Mouse (Mus musculus): ENCODE results near the gene Impg1. TPM values are rescaled to one million over a fixed set of nuclear protein-coding genes. Genes with fewer than 3 reads are reported as not detected.

The Impg1 gene
- polyA plus RNA-seq, 1 experiment from 2014 or later, result 0.09 TPM

GRCm38 (mm10) chr9:80277770-80278169, 187.5 kb downstream of the Impg1 start:
- H3K9ac ChIP-seq (ENCODE audit: low read length), result no peak overlapping the region
- H3K4me2 ChIP-seq (ENCODE audit: low read depth, low read length), result no peak overlapping the region
- H3K27ac ChIP-seq (ENCODE audit: low read length), result no peak overlapping the region
- WGBS, result 87% methylated on average over 6 of the region's 6 CpGs
- no peaks in the 10 kb centered on the region for H3K9me3 ChIP-seq (replicated peaks; ENCODE audit: control insufficient read depth, low read length)
- H3K36me3 ChIP-seq (ENCODE audit: control insufficient read depth, insufficient read depth, low read length), result peaks cover 20% of the 10 kb centered on the region; the same call in 1 of the 2 replicates
- no peak for ATAC-seq (ENCODE audit: insufficient read depth, low FRiP score)
- H3K4me1 ChIP-seq (ENCODE audit: control insufficient read depth, insufficient read depth, low read length), result peaks cover 2% of the 10 kb centered on the region; the same call in 1 of the 2 replicates
- H3K4me3 ChIP-seq (replicated peaks; ENCODE audit: low read length), result no peak overlapping the region
- H3K27me3 ChIP-seq (ENCODE audit: control insufficient read depth, insufficient read depth, low read length), result no peaks in the 10 kb centered on the region

- Histone ChIP-seq H3K4me1 (ENCODE audit: control insufficient read depth, insufficient read depth, low read length) (peaks cover 2% of the 10 kb centered on the region; the same call in 1 of the 2 replicates), H3K9ac (ENCODE audit: low read length) (no peak overlapping the region), H3K27ac (ENCODE audit: low read length) (no peak overlapping the region), H3K27me3 (ENCODE audit: control insufficient read depth, insufficient read depth, low read length) (no peaks in the 10 kb centered on the region), H3K4me3 (replicated peaks; ENCODE audit: low read length) (no peak overlapping the region), H3K4me2 (ENCODE audit: low read depth, low read length) (no peak overlapping the region), H3K9me3 (replicated peaks; ENCODE audit: control insufficient read depth, low read length) (no peaks in the 10 kb centered on the region), H3K36me3 (ENCODE audit: control insufficient read depth, insufficient read depth, low read length) (peaks cover 16% of the 10 kb centered on the region; the same call in 1 of the 2 replicates)
- 50% methylated on average over 2 of the region's 2 CpGs for WGBS
- no peak for ATAC-seq (ENCODE audit: insufficient read depth, low FRiP score)
These were observed 188.1 kb downstream of the Impg1 start for GRCm38 (mm10) chr9:80277157-80277556.

GRCm38 (mm10) chr9:80275772-80276134, 189.5 kb downstream of the Impg1 start:
- no peak overlapping the region for H3K9ac ChIP-seq (ENCODE audit: low read length)
- H3K36me3 ChIP-seq (ENCODE audit: control insufficient read depth, insufficient read depth, low read length), result peaks cover 13% of the 10 kb centered on the region; the same call in 1 of the 2 replicates
- no peak overlapping the region for H3K4me3 ChIP-seq (replicated peaks; ENCODE audit: low read length)
- no peak for ATAC-seq (ENCODE audit: insufficient read depth, low FRiP score)
- H3K9me3 ChIP-seq (replicated peaks; ENCODE audit: control insufficient read depth, low read length), result no peaks in the 10 kb centered on the region
- no peak overlapping the region for H3K4me2 ChIP-seq (ENCODE audit: low read depth, low read length)
- WGBS, result 61% methylated on average over 1 of the region's 1 CpGs
- no peaks in the 10 kb centered on the region for H3K27me3 ChIP-seq (ENCODE audit: control insufficient read depth, insufficient read depth, low read length)
- no peak overlapping the region for H3K27ac ChIP-seq (ENCODE audit: low read length)
- H3K4me1 ChIP-seq (ENCODE audit: control insufficient read depth, insufficient read depth, low read length), result peaks cover 2% of the 10 kb centered on the region; the same call in 1 of the 2 replicates

- Histone ChIP-seq H3K4me2 (ENCODE audit: low read depth, low read length) (no peak overlapping the region), H3K27me3 (ENCODE audit: control insufficient read depth, insufficient read depth, low read length) (no peaks in the 10 kb centered on the region), H3K27ac (ENCODE audit: low read length) (no peak overlapping the region; the same call in 1 of the 2 replicates), H3K4me1 (ENCODE audit: control insufficient read depth, insufficient read depth, low read length) (peaks cover 2% of the 10 kb centered on the region; the same call in 1 of the 2 replicates), H3K9ac (ENCODE audit: low read length) (no peak overlapping the region), H3K36me3 (ENCODE audit: control insufficient read depth, insufficient read depth, low read length) (peaks cover 13% of the 10 kb centered on the region; the same call in 1 of the 2 replicates), H3K4me3 (replicated peaks; ENCODE audit: low read length) (no peak overlapping the region), H3K9me3 (replicated peaks; ENCODE audit: control insufficient read depth, low read length) (no peaks in the 10 kb centered on the region)
- WGBS, result 64% methylated on average over 8 of the region's 8 CpGs
- no peak for ATAC-seq (ENCODE audit: insufficient read depth, low FRiP score)
These were observed 190.1 kb downstream of the Impg1 start for GRCm38 (mm10) chr9:80275053-80275771.

- H3K4me2 ChIP-seq (ENCODE audit: low read depth, low read length), result no peak overlapping the region
- no peaks in the 10 kb centered on the region for H3K27me3 ChIP-seq (ENCODE audit: control insufficient read depth, insufficient read depth, low read length)
- H3K36me3 ChIP-seq (ENCODE audit: control insufficient read depth, insufficient read depth, low read length), result peaks cover 15% of the 10 kb centered on the region; the same call in 1 of the 2 replicates
- no peak overlapping the region for H3K9ac ChIP-seq (ENCODE audit: low read length)
- H3K4me3 ChIP-seq (replicated peaks; ENCODE audit: low read length), result no peak overlapping the region
- no peak for ATAC-seq (ENCODE audit: insufficient read depth, low FRiP score)
- no peaks in the 10 kb centered on the region for H3K9me3 ChIP-seq (replicated peaks; ENCODE audit: control insufficient read depth, low read length)
- no peak overlapping the region for H3K27ac ChIP-seq (ENCODE audit: low read length)
- 96% methylated on average over 1 of the region's 1 CpGs for WGBS
- peaks cover 2% of the 10 kb centered on the region; the same call in 1 of the 2 replicates for H3K4me1 ChIP-seq (ENCODE audit: control insufficient read depth, insufficient read depth, low read length)
These were observed 192.3 kb downstream of the Impg1 start for GRCm38 (mm10) chr9:80272951-80273350.

- H3K36me3 ChIP-seq (ENCODE audit: control insufficient read depth, insufficient read depth, low read length), result peaks cover 5% of the 10 kb centered on the region; the same call in 1 of the 2 replicates
- no peak overlapping the region for H3K9ac ChIP-seq (ENCODE audit: low read length)
- H3K4me1 ChIP-seq (ENCODE audit: control insufficient read depth, insufficient read depth, low read length), result no peaks in the 10 kb centered on the region; the same call in 1 of the 2 replicates
- H3K9me3 ChIP-seq (replicated peaks; ENCODE audit: control insufficient read depth, low read length), result no peaks in the 10 kb centered on the region
- no peaks in the 10 kb centered on the region for H3K27me3 ChIP-seq (ENCODE audit: control insufficient read depth, insufficient read depth, low read length)
- H3K4me3 ChIP-seq (replicated peaks; ENCODE audit: low read length), result no peak overlapping the region
- no peak overlapping the region for H3K4me2 ChIP-seq (ENCODE audit: low read depth, low read length)
- H3K27ac ChIP-seq (ENCODE audit: low read length), result no peak overlapping the region
- ATAC-seq (ENCODE audit: insufficient read depth, low FRiP score), result no peak
- 63% methylated on average over 8 of the region's 8 CpGs for whole genome bisulfite sequencing
These were observed 195.7 kb downstream of the Impg1 start for GRCm38 (mm10) chr9:80269596-80269995.

- Histone ChIP-seq H3K4me1 (ENCODE audit: control insufficient read depth, insufficient read depth, low read length) (peaks cover 3% of the 10 kb centered on the region; the same call in 1 of the 2 replicates), H3K4me3 (replicated peaks; ENCODE audit: low read length) (no peak overlapping the region), H3K4me2 (ENCODE audit: low read depth, low read length) (no peak overlapping the region), H3K27ac (ENCODE audit: low read length) (no peak overlapping the region), H3K9me3 (replicated peaks; ENCODE audit: control insufficient read depth, low read length) (no peaks in the 10 kb centered on the region), H3K27me3 (ENCODE audit: control insufficient read depth, insufficient read depth, low read length) (no peaks in the 10 kb centered on the region), H3K36me3 (ENCODE audit: control insufficient read depth, insufficient read depth, low read length) (peaks cover 8% of the 10 kb centered on the region; the same call in 1 of the 2 replicates), H3K9ac (ENCODE audit: low read length) (no peak overlapping the region)
- 80% methylated on average over 7 of the region's 7 CpGs for WGBS
- no peak for ATAC-seq (ENCODE audit: insufficient read depth, low FRiP score)
These were observed 198.8 kb downstream of the Impg1 start for GRCm38 (mm10) chr9:80266507-80266906.

- H3K4me1 ChIP-seq (ENCODE audit: control insufficient read depth, insufficient read depth, low read length), result peaks cover 3% of the 10 kb centered on the region; the same call in 1 of the 2 replicates
- H3K9me3 ChIP-seq (replicated peaks; ENCODE audit: control insufficient read depth, low read length), result no peaks in the 10 kb centered on the region
- H3K4me3 ChIP-seq (replicated peaks; ENCODE audit: low read length), result no peak overlapping the region
- WGBS, result 83% methylated on average over 7 of the region's 7 CpGs
- ATAC-seq (ENCODE audit: insufficient read depth, low FRiP score), result no peak
- H3K36me3 ChIP-seq (ENCODE audit: control insufficient read depth, insufficient read depth, low read length), result peaks cover 8% of the 10 kb centered on the region; the same call in 1 of the 2 replicates
- H3K27ac ChIP-seq (ENCODE audit: low read length), result no peak overlapping the region
- H3K27me3 ChIP-seq (ENCODE audit: control insufficient read depth, insufficient read depth, low read length), result no peaks in the 10 kb centered on the region
- H3K4me2 ChIP-seq (ENCODE audit: low read depth, low read length), result no peak overlapping the region
- no peak overlapping the region for H3K9ac ChIP-seq (ENCODE audit: low read length)
These were observed 199.2 kb downstream of the Impg1 start for GRCm38 (mm10) chr9:80266086-80266485.

All from stomach, embryonic 16.5 days (tissue).